Mouse (Mus musculus) ZHBTc4 (cell line): ENCODE results near the gene Herpud1.

Experiments used
- DNase-seq: peaks from one replicate; pipeline ENCODE4 v3.0.0-alpha.2; 2011; ENCODE audit warnings: low read depth, low spot score

Gene Herpud1

DNA sequence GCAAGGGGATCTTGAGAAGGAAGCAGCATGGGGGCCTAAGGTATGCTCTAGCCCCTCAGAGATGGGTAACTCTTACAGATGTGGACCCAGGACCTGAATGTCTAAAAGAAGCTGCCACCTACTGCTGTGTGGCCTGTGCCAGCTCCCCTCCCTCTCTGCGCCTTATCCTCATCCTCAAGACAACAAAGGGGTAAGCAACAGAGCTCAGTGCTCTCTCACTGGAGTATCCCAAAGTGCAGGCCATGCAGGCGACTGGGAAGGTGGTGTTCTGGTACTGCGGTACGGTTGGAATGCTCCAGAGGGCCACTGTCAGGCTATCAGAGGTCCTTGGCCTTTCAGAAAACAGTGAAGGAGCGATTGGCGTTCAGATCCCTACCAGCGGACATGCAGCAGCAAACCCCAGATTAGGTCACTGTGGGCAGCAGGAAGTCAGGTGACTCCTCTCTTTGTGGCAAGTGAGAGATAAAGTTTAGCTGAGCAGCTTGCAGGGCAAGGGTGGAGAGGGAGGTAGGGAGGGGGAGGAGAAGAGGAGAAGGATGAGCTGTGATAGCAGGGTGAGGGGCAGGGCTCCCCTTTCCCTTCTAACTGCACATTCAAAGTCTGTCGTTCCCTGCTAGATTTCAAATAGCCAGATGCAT is 22.3 kb downstream of the Herpud1 start:
- no peak for DNase-seq

DNA sequence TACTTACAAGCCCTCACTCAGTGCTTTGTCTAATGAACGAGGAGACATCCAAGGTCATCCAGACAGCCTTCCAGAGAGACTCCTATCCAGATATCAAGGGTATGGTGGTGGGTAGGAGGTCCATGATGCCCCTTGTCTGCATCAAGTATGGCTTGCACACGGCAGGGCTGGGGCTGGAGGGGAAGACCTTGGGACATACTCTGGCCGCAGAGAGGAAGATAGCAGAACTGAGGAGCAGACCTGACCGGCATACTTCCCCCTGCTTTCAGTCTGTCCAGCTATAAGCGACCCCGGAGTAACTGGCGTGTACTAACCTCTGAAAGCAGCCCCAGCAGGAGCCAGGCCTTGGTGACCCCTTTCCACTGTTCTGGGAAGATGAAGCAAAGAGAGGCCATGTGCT is 23.3 kb downstream of the Herpud1 start:
- no peak for DNase-seq

DNA sequence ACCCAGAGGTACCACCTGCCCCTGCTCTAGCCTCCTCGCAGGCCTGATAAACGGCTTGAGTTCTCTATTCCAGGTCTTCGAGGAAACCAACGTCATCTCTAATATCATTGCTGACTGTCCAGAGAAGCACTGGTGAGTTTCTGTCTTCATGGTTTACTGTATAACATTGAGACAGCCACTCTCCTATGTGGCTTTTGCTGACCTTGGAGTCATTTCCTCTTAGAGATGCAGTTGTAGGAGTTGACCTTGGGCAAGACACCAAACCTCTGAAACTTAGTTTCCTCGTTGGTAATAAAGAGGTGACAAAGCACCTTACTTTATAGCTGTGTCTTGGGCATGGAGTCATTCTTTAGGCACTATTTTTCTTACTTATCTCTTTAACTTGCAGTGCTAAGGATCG is 26.3 kb downstream of the Herpud1 start:
- no peak for DNase-seq

DNA sequence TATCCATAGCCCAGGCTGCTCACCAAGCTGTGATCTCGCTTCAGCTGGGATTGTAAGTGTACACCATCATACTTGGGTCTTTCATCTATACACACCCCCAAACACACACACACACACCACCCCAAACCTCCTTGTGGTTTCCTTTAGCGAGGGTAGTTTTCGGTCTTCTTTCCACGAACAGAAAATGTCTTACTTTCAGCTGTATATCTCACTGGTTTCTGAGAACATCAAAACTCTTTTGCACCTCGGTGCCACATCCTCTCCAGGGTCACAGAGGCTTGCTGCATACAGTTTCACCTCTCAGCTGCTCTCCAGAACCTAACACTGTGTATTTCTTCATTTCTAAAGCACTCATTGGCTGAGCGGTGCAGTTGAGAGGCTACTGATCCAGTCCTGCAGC is 27.3 kb downstream of the Herpud1 start:
- no peak for DNase-seq

DNA sequence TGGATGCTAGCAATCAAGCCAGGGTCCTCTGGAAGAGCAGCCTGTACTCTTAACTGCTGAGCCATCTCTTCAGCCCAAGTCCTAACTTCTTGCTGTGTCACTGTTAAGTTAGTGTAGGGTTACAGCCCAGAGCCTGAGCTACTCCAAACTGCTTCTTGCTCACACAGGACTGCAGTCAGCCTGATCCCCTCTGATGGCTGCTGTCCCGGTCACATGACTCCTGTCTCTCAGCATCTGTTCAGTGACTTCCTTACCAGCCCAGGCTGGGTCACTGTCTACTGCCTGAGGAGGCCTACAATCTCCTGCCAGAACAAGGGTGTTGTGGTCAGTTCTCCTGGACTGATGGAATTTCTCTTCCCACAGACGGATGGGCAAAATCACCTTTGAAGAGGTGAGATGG is 29.0 kb downstream of the Herpud1 start:
- no peak for DNase-seq

DNA sequence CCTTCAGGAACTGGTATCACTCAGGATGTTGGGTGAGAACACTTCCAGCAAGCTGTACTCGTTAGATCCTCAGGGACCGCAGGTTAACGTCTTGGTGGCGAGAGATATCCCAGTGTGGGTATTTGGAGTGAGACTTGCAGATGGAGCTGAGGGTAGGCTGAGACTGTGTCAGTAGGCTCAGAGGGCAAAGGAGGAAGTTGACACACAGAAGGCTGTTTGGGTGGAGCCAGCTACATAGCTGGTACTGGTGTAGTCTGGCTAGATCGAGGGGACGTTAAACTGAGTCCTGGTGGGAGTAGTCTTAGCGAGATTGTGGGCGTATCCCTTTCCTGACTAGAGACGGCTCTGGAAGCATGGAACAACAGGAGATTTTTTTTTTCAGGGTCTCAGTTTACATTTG is 31.8 kb downstream of the Herpud1 start:
- DNase-seq: peak; percentile 48

DNA sequence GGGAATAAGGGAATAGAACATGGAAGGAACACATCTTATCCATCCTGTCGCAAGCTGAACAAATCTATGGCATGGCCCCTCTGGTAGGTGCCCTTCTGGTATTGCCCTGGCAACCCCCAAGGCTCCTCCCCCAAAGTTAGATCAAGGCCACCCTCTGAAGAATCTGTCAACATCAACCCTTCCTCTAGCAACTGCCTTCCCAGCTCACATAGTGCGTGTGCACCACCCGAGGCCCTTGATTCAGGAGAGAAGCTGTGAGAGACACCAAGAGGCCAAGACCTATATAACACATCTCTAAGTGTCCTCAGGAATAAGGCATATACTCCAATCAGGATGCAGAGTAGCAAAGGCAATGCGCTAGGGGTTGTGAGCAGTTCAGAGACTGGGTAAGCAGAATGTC is 36.0 kb downstream of the Herpud1 start:
- no peak for DNase-seq

DNA sequence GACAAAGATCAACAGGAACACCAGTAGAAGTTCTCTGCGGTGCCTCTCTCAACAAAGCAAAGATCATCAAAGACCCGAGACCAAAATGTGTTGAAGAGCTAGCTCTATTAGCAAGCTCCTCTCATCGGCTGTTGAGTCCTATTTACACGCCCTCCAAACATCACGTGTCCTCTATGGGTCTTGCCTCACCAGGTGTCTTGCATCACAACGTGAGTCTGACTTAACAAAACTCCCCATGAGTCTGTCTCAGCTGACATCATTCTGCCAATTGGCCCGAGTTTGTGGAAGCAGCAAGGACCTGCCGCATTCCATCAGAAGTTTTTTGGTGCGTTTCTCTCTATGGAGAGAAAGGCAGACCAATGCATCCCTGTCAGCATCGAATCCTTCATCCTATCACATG is 41.7 kb downstream of the Herpud1 start:
- DNase-seq: no peak

DNA sequence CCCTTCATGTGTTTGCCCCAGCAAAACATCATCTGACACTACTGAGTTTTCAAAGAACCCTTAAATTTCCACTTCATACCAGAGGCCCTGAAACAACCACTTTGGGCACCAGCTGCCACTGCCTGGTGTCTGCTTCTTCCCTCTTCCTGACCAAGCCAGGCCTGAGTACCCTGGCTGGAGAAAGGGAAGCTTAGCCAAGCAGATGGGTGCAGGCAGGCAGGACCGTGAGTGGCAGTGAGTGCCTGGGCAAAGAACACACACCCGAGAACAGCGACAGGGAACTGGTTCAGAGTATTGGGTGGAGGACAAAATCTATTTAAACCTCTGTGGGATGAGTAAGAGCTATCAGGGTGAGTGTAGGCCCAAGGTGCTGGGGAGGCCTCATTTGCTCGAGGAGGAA is 42.2 kb downstream of the Herpud1 start:
- DNase-seq: no peak

DNA sequence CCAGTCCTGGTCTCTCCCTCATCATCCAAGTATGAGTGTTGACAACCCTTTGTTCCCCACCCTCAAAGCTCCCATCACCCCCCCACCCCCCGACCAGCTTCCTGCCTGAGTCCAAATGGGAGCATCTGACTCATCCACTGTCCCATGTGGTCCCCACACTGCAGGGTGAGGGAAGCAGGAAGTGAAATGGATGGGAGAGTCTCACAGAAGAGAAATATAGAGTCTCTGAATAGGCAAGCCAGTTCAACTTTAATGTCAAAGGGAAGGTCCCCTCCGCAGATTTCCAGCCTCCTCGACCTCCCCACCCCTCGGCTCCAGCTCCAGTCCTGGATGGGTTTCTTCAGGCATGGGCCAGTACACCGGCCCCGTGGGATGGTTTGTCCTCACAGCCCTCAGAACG is 43.1 kb downstream of the Herpud1 start:
- no peak for DNase-seq

DNA sequence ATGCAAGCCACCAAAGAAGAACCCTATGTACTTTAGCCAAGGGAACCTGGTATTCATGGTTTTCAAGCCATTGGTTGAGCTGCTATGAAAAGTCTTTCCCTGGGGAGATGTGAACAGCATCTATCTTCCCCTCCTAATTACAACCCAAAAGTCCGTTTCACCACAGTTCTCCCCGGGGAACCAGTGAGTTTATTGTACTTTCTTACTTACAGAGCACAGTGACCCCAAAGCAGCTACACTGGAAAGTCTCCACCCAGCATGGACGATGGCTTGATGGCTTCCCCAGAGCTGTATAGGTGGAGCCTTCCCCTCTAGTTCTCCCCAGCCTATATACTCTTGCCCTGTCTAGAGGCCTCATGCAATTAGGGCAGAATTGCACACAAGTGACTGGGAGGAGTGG is 46.0 kb downstream of the Herpud1 start:
- DNase-seq: no peak

DNA sequence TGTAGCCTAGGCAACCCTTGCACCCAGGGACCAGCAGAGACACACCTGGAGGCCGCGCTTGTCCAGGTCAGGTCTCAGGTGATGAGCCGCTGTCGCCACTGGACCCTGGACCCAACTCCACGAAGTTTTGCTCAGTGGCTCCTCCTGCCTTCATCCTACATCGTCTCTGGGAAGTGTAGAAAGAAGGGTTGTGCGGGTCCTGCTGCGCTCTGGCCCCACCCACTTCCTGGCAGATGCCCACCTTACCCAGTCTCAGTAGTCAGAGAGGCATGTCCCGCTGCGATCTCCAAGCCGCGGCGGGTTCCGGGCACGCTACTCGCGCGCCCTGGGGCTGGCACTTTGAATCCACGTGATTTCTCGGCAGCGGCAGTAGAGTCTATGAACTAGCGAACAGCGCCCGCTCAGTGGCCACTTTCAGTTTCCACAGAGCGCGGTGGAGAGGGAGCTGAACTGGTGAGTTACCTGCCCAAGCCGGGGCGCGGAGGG is 47.8 kb downstream of the Herpud1 start, which contains the start of gene Nlrc5:
TSS of gene Nlrc5 (plus strand) at position 376 of the 486 bp plus-strand sequence.
- peak; percentile 60 for DNase-seq

DNA sequence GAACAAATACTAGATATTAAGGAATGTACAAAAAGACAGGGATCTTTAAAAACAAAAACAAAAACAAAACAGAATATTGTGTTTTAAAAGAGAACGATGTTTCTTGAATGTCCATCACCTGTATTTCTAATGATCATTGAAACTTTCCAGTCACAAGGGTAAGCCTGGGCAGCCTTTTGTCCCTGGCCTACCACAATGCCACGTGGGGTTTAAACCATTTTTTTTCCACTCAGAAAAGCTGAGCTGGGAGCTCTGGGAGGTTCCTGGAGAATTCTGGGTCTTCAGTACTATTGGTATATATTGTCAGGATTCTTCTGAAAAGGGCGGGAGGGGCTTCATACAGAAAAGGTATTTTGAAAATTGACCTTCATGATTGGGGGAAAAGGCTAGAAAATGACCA is 48.7 kb downstream of the Herpud1 start:
- no peak for DNase-seq

DNA sequence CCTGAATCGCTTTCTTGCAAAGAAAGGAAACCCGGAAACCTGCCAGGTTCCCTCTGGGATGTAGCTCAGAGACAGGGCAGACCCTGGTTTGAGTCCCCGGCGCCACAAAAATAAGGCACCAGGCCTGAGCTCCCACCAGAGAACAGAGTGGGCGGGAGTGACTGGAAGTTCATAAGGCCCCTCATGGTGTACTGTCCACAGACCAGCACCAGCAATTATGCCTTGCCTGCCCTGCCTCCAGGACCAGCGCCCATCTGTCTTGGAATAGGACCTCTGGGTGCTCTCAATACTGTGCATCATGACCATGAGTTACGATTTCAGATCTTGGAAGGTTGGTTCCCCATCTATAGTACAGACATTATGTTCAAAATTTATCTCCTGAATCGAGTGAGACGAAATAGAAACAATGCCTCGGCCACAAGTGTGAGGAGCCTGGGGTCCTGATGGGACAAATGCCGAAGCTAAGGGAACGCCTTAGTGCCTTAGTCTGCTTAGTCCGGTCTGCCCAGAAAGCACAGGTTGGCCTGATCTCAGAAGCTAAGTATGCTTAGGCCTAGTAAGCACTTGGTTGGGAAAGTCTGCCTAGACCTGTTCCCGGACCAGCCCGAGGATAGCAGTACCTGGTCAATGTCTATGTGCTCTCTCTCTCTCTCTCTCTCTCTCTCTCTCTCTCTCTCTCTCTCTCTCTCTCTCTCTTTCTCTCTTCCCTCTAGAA is 49.3 kb downstream of the Herpud1 start:
- no peak for DNase-seq

DNA sequence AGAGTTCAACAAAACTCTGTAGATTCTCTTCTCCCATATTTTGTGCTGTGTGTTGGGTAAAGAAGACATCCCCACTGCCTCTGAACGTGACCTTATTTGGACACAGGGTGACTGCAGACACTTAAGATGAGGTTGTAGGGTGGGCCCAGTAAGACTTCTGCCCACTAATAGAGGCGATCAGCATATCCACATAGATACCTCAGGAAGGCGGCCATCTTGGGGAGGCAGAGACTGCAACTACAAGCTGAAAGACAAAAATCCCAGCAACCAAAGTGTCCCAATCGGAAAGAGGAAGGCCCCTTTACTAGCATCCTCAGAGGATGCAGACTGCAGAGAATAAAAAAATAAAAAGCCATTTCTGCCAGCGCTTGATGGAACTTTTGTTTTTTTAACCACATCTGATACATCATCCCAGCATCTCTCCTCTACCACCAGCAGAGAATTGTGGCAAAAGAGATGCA is 49.9 kb downstream of the Herpud1 start:
- no peak for DNase-seq

DNA sequence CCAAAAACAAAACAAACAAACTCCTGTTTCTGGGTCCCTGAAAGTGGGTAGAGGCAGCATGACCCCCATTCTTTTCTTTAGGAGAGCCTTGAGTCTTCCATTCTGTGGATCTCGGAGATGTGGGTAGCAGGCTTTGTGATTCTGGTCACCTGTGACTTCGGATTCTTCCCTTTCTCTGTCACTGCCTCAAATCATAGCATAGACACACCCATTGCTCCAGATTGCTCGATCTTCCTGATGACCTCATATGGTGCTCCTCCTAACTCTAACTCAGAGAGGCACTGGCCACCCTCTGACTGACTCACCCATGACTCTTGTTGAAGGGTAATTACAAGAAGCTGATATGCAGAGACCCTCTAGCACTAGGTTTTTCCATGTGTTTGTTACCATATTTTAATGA is 50.7 kb downstream of the Herpud1 start:
- no peak for DNase-seq

DNA sequence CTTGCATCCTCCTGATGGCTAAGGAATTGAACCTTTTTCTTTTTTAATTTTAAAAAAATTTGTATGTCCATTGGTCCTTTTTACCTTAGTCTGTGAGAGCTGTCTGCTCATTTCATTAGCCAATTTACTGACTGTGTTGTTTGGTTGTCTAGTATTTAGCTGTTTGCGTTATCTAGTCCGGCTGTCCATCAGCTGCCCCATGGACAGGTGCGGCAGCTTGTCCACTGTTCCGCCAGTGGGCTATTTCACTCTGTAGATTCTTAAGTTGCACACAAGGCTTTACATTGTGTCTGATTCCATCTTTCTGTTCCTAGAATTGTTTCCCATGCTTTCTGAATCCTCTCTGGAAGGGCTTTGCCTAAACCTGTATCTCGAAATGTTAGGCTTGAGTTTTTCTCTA is 52.4 kb downstream of the Herpud1 start:
- DNase-seq: no peak

DNA sequence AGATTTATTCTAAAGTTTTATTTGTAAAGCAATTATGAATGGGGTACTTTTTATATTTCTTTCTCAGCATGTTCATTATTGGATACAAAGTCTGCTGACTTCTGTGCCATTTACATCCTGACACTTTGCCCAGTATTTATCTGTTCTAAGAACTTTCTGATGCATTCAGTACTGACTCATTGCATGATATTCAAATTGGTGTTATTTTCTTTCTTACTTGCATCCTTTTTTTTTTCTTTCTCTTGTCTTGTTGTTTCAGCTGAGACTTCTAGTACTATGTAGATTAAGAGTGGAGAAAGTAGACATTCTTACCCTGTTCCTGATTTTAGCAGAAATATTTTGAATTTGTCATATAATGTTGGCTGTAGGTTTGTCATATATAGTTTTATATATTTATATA is 53.5 kb downstream of the Herpud1 start:
- DNase-seq: no peak

DNA sequence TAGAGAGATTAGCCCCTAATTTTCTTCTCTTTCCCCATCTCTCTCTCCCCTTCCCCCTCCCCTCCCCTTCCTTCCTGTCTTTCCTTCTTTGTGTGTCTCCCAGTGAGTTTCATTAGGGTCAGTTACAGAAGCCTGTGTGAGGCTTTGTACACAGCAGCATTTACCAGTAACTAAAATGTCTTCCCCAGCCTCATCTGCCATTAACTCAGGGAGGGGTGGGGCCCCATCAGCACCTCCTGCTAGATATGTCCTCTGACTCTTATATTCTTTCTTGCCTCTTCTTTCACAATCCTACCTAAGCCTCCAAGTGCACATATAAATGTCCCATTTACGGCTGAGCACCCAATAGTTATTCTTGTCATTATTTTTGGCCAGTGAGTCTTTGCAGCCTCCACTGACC is 54.2 kb downstream of the Herpud1 start:
- no peak for DNase-seq

DNA sequence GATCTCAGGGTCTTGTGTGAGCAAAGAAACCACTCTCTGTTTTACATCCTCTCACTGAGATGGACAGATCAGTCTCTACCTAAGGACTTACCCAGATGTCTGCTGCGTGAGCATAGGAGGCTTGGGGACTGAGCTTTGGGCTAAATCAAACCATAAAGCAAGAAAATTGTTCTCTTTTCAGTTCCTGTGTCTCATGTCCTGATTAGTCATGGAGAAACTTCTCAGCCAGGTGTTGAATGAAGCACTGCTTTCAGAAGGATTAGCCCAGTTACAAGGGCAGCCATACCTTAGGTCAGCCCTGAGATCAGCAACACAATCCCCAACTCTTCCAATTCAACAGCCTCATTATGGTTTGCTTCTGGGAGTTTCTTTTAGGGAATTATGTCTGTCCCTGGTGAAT is 55.4 kb downstream of the Herpud1 start:
- DNase-seq: no peak

DNA sequence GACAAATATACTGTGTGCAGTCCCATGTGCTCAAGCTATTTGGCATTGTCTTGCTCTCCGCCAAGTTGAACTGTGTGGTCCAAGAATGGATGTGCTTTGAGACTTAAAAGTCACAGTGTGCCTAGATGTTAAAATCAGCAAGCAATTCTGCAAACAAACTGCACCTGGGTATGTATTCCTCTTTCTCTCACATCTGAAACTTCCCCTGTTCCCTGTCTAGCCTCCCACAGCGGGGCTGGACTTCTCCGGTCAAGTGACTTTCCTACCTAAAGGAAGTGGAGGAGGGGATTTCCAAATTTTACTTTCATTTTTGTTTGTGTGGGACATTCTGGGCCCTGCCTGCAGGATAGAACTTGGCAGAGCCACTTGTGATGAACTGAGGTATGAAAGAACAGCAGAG is 56.9 kb downstream of the Herpud1 start:
- no peak for DNase-seq

DNA sequence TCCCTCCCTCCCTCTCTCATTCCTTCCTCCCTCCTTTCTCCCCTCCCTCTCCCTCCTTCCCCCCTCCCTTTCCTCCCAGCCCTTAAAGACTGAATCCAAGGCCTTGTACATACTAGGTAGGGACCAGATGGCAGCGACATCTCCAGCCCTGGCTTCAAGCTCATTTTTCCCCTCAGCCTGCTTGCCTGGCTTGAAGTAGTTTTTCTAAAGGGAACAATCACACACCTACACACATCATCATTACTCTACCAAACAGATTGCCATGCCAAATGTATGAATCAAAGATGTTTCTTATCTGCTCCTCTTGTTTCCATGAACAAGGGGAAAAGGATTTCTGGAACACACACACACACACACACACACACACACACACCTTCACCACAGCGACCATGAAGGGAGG is 58.2 kb downstream of the Herpud1 start:
- no peak for DNase-seq
